Mouse (Mus musculus) cortical plate, adult 2 months (tissue): Measurements from ENCODE around the gene Trpm3.

Source experiments
- CTCF ChIP-seq: fragments of 200-500 bp; IDR thresholded peaks from 2 replicates; pipeline ENCODE4 v1.5.1; 2011; ENCODE audit warnings: mild to moderate bottlenecking, control low read depth, low read length; ENCODE audit not compliant: insufficient read depth; ENCODE audit errors: extremely low read depth
- POLR2A ChIP-seq: fragments of 200-500 bp; IDR thresholded peaks from 2 replicates; pipeline ENCODE4 v1.6.1; 2011; ENCODE audit warnings: mild to moderate bottlenecking, low read length, control low read depth; ENCODE audit not compliant: insufficient read depth; ENCODE audit errors: extremely low read depth

DNA sequence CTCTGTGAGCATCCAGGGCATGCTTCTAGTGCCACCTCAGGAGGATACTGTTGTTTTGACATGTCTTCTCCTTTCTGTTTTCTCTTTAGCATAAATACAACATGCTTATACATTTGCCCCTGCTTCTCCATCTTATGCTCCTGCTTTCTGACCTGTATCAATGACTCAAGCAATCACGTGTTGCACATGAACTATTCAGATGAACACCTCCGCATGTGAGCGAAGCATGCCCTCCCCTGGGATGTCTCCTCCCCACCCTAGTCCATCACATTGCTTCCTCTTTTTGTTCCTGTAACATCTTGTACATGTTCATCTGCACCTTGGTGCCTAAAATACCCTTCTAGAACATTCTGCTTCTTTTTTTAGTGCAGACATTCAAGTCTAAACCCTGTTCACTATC, 265.2 kb downstream of the Trpm3 start:
- TF ChIP-seq CTCF: no peak
- TF ChIP-seq POLR2A: no peak
